Mouse (Mus musculus) cerebellum, adult 11-12 months (tissue): ENCODE measurements around the gene Pkmyt1.

ENCODE experiments used
- DNase-seq: peaks from one replicate; pipeline ENCODE4 v3.0.0; 2022

The Pkmyt1 gene

GRCm38 (mm10) chr17:23725999-23726757 is at the start of gene Pkmyt1:
Gene Pkmyt1, plus strand, starts transcription at chr17:23726336.
- DNase-seq: peak; percentile 95

GRCm38 (mm10) chr17:23676473-23677031 is 49.6 kb upstream of the Pkmyt1 start:
- DNase-seq: peak; percentile 78

GRCm38 (mm10) chr17:23677236-23677679 is 48.9 kb upstream of the Pkmyt1 start, which contains the start of gene Tnfrsf12a:
Gene Tnfrsf12a, minus strand, starts transcription at chr17:23677468.
- DNase-seq: peak; percentile 88

GRCm38 (mm10) chr17:23679127-23679835 is 46.9 kb upstream of the Pkmyt1 start, which contains the start of gene Cldn6:
Gene Cldn6, plus strand, starts transcription at chr17:23679249.
- DNase-seq: peak; percentile 56

- DNase-seq: peak; percentile 20
These were observed 45.8 kb upstream of the Pkmyt1 start for GRCm38 (mm10) chr17:23680336-23680735.

- peak; percentile 52 for DNase-seq
These were observed 45.0 kb upstream of the Pkmyt1 start for GRCm38 (mm10) chr17:23681086-23681485.

GRCm38 (mm10) chr17:23682092-23682491 is 44.0 kb upstream of the Pkmyt1 start:
- DNase-seq: no peak

GRCm38 (mm10) chr17:23682530-23682929 is 43.6 kb upstream of the Pkmyt1 start:
- DNase-seq: no peak

- no peak for DNase-seq
These were observed 42.9 kb upstream of the Pkmyt1 start for GRCm38 (mm10) chr17:23683226-23683625.

- DNase-seq: no peak
These were observed 42.1 kb upstream of the Pkmyt1 start, which contains the start of gene Cldn9 for GRCm38 (mm10) chr17:23683856-23684672. Gene Cldn9, minus strand, starts transcription at chr17:23684026.

- DNase-seq: no peak
These were observed 31.6 kb upstream of the Pkmyt1 start for GRCm38 (mm10) chr17:23694491-23694890.

GRCm38 (mm10) chr17:23695801-23696200 is 30.3 kb upstream of the Pkmyt1 start:
- DNase-seq: no peak

- DNase-seq: peak; percentile 64
These were observed 26.7 kb upstream of the Pkmyt1 start for GRCm38 (mm10) chr17:23699131-23700077.

GRCm38 (mm10) chr17:23700079-23700478 is 26.1 kb upstream of the Pkmyt1 start:
- peak; percentile 96 for DNase-seq

- DNase-seq: no peak
These were observed 22.8 kb upstream of the Pkmyt1 start for GRCm38 (mm10) chr17:23703301-23703700.

GRCm38 (mm10) chr17:23704741-23705140 is 21.4 kb upstream of the Pkmyt1 start:
- no peak for DNase-seq

- DNase-seq: no peak
These were observed 20.5 kb upstream of the Pkmyt1 start for GRCm38 (mm10) chr17:23705525-23706104.

GRCm38 (mm10) chr17:23706212-23706611 is 19.9 kb upstream of the Pkmyt1 start:
- peak; percentile 72 for DNase-seq

GRCm38 (mm10) chr17:23717003-23717402 is 9.1 kb upstream of the Pkmyt1 start:
- no peak for DNase-seq

GRCm38 (mm10) chr17:23719455-23719854 is 6.7 kb upstream of the Pkmyt1 start:
- DNase-seq: no peak

- no peak for DNase-seq
These were observed 4.2 kb upstream of the Pkmyt1 start for GRCm38 (mm10) chr17:23721886-23722285.
